Mouse (Mus musculus): ENCODE measurements around the gene Lilra6. TPM values are rescaled to one million over a fixed set of nuclear protein-coding genes. Genes with fewer than 3 reads are reported as not detected.
A peak's percentile ranks its signal among the peaks of the same experiment; 100 is the strongest.
"Not testable (repeated sequence)": the region's sequence is repeated elsewhere in the genome, so short reads cannot be mapped to it uniquely, and the experiment has no call there.

Lilra6 gene
- under 1 TPM; 0.13 to 0.28 TPM for total RNA-seq (2021)
- long read RNA-seq, experiment 1 = 0 reads
- long read RNA-seq, experiment 2 = 0 reads

- intact Hi-C loops (cut with DNase I); H3K4me3 ChIP-seq; H3K27ac ChIP-seq: not testable (repeated sequence)
- peak; percentile 18 for DNase-seq
Measured at GRCm38 (mm10) chr7:3915387-3915786, at the start of gene Lilra6. TSS of gene Lilra6 (minus strand) at chr7:3915503.

- Histone ChIP-seq H3K4me3 (no peak overlapping the region), H3K27ac (no peak overlapping the region)
- no peak for TF ChIP-seq CTCF (IDR thresholded peaks at IDR 0.05)
- intact Hi-C loops (cut with DNase I) = no loop called here
- no peak for DNase-seq
Measured at GRCm38 (mm10) chr7:3962017-3962416, 46.7 kb upstream of the Lilra6 start.

GRCm38 (mm10) chr7:3957387-3957786, 42.1 kb upstream of the Lilra6 start:
- TF ChIP-seq CTCF (IDR thresholded peaks at IDR 0.05) = no peak
- DNase-seq = no peak
- intact Hi-C loops (cut with DNase I) = no loop called here
- Histone ChIP-seq H3K4me3 (no peak overlapping the region), H3K27ac (no peak overlapping the region)

- Histone ChIP-seq H3K4me3 (no peak overlapping the region), H3K27ac (no peak overlapping the region)
- TF ChIP-seq CTCF (IDR thresholded peaks at IDR 0.05) = no peak
- intact Hi-C loops (cut with DNase I) = no loop called here
- DNase-seq = no peak
Measured at GRCm38 (mm10) chr7:3949159-3949558, 33.9 kb upstream of the Lilra6 start.

GRCm38 (mm10) chr7:3948223-3948622, 32.9 kb upstream of the Lilra6 start:
- Histone ChIP-seq H3K27ac (no peak overlapping the region), H3K4me3 (no peak overlapping the region)
- intact Hi-C loops (cut with DNase I) = no loop called here
- DNase-seq = no peak
- TF ChIP-seq CTCF (IDR thresholded peaks at IDR 0.05) = no peak

- DNase-seq = no peak
- Histone ChIP-seq H3K27ac (no peak overlapping the region), H3K4me3 (no peak overlapping the region)
- TF ChIP-seq CTCF (IDR thresholded peaks at IDR 0.05) = no peak
- intact Hi-C loops (cut with DNase I) = no loop called here
Measured at GRCm38 (mm10) chr7:3946117-3946516, 30.8 kb upstream of the Lilra6 start.

- Histone ChIP-seq H3K4me3 (no peak overlapping the region), H3K27ac (no peak overlapping the region)
- no peak for TF ChIP-seq CTCF (IDR thresholded peaks at IDR 0.05)
- DNase-seq = no peak
- intact Hi-C loops (cut with DNase I) = no loop called here
Measured at GRCm38 (mm10) chr7:3940915-3941314, 25.6 kb upstream of the Lilra6 start.

GRCm38 (mm10) chr7:3939866-3940525, 24.7 kb upstream of the Lilra6 start:
- no peak for DNase-seq
- Histone ChIP-seq H3K4me3 (no peak overlapping the region), H3K27ac (no peak overlapping the region)
- no peak for TF ChIP-seq CTCF (IDR thresholded peaks at IDR 0.05)
- intact Hi-C loops (cut with DNase I) = no loop called here

- H3K27ac ChIP-seq; intact Hi-C loops (cut with DNase I); H3K4me3 ChIP-seq; DNase-seq: not testable (repeated sequence)
Measured at GRCm38 (mm10) chr7:3935473-3935872, 20.2 kb upstream of the Lilra6 start.

GRCm38 (mm10) chr7:3903704-3904103, 11.6 kb downstream of the Lilra6 start:
- Histone ChIP-seq H3K4me3 (no peak overlapping the region), H3K27ac (no peak overlapping the region)
- TF ChIP-seq CTCF (IDR thresholded peaks at IDR 0.05) = peak; percentile 24; the same call in 1 of the 2 replicates
- intact Hi-C loops (cut with DNase I) = no loop called here
- no peak for DNase-seq

GRCm38 (mm10) chr7:3898036-3898590, 17.2 kb downstream of the Lilra6 start, which contains the start of gene Gm14548:
TSS of gene Gm14548 (minus strand) at chr7:3898120.
- peak; percentile 17 for DNase-seq
- intact Hi-C loops (cut with DNase I); H3K27ac ChIP-seq; H3K4me3 ChIP-seq: not testable (repeated sequence)

GRCm38 (mm10) chr7:3875032-3875431, 40.3 kb downstream of the Lilra6 start:
- H3K4me3 ChIP-seq; DNase-seq; intact Hi-C loops (cut with DNase I); H3K27ac ChIP-seq: not testable (repeated sequence)

Other genes starting within 250 kb of the Lilra6 start
- gene Leng1, start 249.7 kb downstream of the Lilra6 start, total RNA-seq (2021) = 1 to 10 TPM; 4.9 to 6.8 TPM
- 1 to 10 TPM in 1 of 2 experiments, under 1 TPM in 1; 0.38 to 1.3 TPM for gene Tmc4, start 237.9 kb downstream of the Lilra6 start, total RNA-seq (2021)
- 10 to 100 TPM; 22.7 to 31.9 TPM for gene Tsen34, start 222.6 kb downstream of the Lilra6 start, total RNA-seq (2021)
- gene Mboat7, start 222.0 kb downstream of the Lilra6 start, total RNA-seq (2021) = 10 to 100 TPM in 1 of 2 experiments, 1 to 10 TPM in 1; 8.9 to 10.1 TPM
- gene Rps9, start 211.5 kb downstream of the Lilra6 start, total RNA-seq (2021) = 100 to 1,000 TPM; 399 to 461 TPM
- gene Pirb, start 195.1 kb downstream of the Lilra6 start, total RNA-seq (2021) = under 1 TPM; 0.61 to 0.84 TPM
- not detected for gene Gm15448, start 89.8 kb downstream of the Lilra6 start, total RNA-seq (2021)
- not detected for gene Pira2, start 70.5 kb downstream of the Lilra6 start, total RNA-seq (2021)
- gene Gm14548, start 17.4 kb downstream of the Lilra6 start, total RNA-seq (2021) = not detected
- gene Lair1, start 147.7 kb upstream of the Lilra6 start, total RNA-seq (2021) = under 1 TPM; 0.25 to 0.48 TPM
- 1 to 10 TPM; 1.8 to 4.7 TPM for gene Ttyh1, start 203.9 kb upstream of the Lilra6 start, total RNA-seq (2021)
- 10 to 100 TPM; 44.5 to 45.4 TPM for gene Leng8, start 221.5 kb upstream of the Lilra6 start, total RNA-seq (2021)
- 1 to 10 TPM; 2.1 to 2.2 TPM for gene Leng9, start 234.9 kb upstream of the Lilra6 start, total RNA-seq (2021)
- 1 to 10 TPM; 1.4 to 2.0 TPM for gene Cdc42ep5, start 249.4 kb upstream of the Lilra6 start, total RNA-seq (2021)

All from gastrocnemius, adult 2 months (tissue).